Mouse (Mus musculus) testis, adult 2 months (tissue): ENCODE results near the gene Gm12216.

Experiments
- CTCF ChIP-seq: fragments of 200-500 bp; IDR thresholded peaks from 2 replicates; pipeline ENCODE4 v1.5.1; 2012; ENCODE audit warnings: low read depth, mild to moderate bottlenecking, inconsistent platforms, low read length, moderate library complexity; ENCODE audit not compliant: control insufficient read depth, insufficient read depth, insufficient replicate concordance
- POLR2A ChIP-seq: fragments of 200-500 bp; IDR thresholded peaks from 2 replicates; pipeline ENCODE4 v1.6.1; 2012; ENCODE audit warnings: low read depth, mild to moderate bottlenecking, inconsistent platforms, low read length, moderate library complexity; ENCODE audit not compliant: control insufficient read depth

- TF ChIP-seq CTCF (no peak), POLR2A (no peak)
These were observed 80.6 kb downstream of the Gm12216 start for GRCm38 (mm10) chr11:53778455-53778854.
